Mouse (Mus musculus) cerebellum, adult 11-12 months (tissue): Measurements from ENCODE around the gene Fam83e.

ENCODE experiments used
- DNase-seq: peaks from one replicate; pipeline ENCODE4 v3.0.0; 2022

The Fam83e gene

DNA sequence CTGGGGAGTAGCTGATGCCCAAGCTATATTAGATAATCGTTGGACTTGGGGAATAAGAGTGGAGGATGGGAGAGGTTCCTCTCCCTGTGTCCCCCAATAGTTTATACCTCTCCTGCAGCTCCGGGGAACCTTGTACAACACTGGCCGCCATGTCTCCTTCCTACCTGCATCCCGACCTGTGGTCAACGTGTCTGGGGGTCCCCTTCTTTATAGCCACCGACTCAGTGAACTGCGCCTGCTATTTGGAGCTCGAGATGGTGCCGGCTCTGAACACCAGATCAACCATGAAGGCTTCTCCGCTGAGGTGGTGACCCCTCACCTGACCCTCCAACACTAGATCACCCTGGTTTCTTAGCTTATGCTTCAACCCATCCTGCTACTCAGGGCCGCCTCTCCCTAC is 18.7 kb upstream of the Fam83e start:
- DNase-seq: peak; percentile 64

DNA sequence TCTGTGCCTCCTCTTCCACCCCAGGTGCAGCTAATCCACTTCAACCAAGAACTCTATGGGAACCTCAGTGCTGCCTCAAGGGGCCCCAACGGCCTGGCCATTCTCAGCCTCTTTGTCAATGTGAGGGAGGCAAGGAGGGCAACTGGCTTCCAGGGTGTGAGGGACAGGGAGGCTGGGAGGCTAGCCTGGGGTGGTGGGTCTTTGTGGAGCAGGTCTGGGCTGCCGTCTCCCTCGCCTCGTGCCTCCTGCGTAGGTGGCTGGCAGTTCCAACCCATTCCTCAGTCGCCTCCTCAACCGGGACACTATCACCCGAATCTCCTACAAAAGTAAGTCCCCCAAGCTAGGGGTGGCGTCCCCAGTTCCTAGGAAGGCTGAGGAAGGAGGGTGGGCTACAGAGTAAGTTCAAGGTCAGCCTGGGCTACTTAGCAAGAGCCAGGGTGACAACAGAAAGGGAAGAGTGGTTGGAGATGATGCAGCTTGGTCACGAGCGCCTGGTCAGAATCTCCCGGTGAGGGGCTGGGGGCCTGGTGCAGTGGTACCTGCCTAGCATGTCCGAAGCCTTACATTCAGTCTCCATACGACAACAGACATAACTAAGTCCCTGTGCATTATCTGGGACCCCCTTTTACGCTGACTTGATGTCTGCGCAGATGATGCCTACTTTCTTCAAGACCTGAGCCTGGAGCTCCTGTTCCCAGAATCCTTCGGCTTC is 18.0 kb upstream of the Fam83e start:
- DNase-seq: peak; percentile 72

DNA sequence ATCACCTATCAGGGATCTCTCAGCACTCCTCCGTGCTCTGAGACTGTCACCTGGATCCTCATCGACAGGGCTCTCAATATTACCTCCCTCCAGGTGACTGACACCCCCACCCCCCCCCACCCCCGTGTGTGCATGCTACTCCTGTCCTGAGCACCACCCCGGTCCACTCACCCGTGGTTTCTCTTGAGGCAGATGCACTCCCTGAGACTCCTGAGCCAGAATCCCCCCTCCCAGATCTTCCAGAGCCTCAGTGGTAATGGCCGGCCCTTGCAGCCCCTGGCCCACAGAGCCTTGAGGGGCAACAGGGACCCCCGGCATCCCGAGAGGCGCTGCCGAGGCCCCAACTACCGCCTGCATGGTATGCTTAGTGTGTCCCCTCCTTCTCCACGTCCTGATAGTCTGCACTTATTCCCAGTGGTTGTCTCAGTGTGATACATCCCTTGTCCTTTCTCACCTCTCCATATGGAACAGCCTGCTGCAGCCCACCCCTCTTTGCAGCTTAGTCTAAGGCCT is 17.4 kb upstream of the Fam83e start:
- peak; percentile 85 for DNase-seq

DNA sequence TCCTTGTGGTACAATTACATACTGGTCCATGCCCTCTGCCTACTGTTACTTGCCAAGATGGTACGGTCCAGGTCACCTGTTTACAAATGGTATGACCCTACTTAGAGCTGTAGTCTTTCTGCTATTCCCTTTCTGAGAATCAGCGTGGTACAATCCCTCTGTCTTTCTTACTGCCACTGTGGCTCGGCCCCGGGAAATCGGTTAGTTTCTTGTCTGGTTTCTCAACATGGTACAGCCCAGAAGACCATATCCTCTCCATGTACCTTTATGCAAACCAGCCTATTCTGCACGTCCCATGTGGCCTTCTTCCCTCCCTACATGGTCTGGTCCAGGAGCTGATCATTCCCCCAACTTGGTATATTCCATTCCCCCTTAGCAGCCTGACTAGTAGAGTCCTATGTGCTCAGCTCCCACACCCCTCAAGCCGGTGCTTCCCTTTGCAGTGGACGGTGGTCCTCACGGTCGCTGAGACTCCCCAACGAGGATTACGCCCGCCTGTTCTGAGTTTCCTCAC is 16.9 kb upstream of the Fam83e start:
- peak; percentile 93 for DNase-seq

DNA sequence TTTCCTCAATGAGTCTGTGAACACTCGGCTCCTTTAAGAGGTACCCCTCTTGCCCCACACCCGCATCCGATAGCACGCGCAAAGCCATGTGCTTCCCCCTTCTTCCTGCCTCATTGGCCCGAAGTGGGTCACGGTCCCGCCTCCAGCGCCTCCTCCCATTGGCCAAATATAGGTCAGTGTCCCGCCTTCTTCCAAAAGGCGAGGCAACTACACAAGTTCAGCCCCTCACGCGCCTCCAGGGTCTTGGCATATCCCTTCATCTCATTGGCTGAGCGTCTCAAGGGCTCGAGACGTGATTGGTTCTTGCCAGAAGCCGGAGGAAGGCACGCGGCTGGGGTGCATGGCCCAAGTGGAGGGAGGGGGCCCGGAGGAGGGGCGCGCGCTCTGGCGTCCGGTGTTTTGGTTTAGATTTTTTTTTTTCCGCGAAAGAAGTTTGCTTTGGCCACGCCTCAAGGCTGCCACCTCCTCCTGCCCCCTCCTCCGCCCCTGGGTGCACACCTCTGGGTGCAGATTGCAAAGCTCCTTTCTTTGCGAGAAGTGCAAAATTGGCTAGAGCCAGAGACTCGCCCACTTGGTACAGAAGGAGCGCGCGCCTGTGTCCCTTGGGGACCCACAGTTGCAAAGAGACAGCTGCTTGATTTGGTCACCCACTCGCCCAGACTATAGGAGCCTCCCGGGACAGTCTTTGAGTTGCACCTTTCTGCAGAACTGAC is 16.1 kb upstream of the Fam83e start, which contains the start of gene Dbp:
TSS of gene Dbp (plus strand) at position 359 of the 713 bp plus-strand sequence.
- peak; percentile 100 for DNase-seq

DNA sequence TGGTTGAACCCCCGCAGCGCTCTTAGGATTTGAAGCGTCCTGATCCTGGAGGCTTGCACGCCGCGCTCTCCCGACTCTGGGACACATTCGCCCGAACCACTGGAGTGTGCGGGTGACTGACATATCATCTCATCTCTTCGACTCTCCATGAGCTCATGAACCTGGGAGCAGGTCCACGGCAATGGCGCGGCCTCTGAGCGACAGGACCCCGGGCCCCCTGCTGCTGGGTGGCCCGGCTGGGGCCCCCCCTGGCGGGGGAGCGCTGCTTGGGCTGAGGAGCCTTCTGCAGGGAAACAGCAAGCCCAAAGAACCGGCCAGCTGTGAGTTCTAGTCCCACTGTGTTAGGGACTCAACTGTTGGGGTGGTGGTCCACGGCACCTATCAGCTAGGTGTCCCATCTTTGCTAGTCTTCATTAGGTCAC is 15.6 kb upstream of the Fam83e start:
- no peak for DNase-seq

DNA sequence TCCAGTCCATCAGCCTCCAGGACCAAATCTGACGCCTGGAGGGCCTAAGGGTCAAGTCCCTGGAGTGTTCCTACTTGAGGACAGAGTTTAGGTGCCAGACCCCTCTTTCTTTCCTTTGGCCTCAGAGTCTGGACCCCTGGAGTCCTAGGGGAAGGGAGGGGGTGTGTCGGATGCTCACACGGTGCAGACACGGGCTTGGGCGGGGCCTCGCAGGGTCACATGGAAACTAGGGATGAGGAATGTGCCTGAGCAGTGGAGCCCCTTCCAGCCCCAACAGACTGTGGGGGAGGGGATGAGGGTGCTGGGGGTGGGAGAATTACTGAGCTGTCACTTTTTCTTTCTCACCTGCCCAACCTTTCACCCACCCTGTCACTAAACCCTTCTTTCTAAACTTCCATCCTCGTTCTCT is 15.1 kb upstream of the Fam83e start:
- peak; percentile 94 for DNase-seq

DNA sequence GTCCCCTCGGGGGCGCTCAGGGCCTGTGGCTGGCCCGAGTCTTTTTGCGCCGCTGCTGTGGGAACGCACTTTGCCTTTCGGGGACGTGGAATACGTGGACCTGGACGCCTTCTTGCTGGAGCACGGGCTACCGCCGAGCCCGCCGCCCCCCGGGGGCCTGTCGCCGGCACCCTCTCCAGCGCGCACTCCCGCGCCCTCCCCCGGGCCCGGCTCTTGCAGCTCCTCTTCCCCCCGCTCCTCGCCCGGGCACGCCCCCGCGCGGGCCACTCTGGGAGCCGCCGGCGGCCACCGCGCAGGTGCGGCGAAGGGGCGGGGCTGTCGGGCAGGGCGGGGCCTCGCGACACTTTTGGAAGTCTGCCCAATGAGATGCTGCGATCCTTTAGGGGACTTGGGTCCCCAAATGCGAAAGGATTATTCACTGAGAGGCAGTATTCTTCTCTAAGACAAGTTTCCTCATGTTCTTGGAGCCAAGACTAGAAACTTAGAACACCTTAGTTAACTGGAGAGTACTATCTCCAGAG is 14.2 kb upstream of the Fam83e start:
- peak; percentile 94 for DNase-seq

DNA sequence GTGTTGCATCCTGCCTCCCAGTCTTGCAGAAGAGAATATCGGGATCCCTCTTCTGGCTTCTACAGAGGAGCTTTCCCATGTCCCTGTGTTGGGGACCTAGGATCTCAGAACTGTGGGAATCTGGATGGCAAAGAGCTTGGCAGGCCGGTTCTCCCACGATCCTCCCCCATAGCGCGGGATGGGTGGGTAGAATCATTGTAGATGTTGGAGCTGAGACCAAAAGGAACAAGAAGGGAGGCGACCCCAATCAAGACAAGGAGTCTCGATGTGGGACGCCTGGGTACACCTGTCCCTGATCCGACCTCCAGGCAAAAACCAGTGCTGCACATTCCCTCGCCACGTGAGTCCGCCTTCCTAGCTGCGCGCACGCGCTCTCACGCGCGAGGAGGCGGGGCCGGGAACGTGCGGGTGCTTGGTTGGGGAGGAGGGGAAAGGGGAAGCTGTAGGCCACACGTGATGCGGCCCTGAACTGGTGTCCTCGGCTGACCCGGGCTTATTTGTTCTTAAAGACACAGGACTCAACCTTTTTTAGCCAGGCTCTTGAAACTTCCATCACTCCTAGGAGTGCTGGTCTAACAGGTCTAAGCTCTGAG is 13.5 kb upstream of the Fam83e start:
- DNase-seq: peak; percentile 98

DNA sequence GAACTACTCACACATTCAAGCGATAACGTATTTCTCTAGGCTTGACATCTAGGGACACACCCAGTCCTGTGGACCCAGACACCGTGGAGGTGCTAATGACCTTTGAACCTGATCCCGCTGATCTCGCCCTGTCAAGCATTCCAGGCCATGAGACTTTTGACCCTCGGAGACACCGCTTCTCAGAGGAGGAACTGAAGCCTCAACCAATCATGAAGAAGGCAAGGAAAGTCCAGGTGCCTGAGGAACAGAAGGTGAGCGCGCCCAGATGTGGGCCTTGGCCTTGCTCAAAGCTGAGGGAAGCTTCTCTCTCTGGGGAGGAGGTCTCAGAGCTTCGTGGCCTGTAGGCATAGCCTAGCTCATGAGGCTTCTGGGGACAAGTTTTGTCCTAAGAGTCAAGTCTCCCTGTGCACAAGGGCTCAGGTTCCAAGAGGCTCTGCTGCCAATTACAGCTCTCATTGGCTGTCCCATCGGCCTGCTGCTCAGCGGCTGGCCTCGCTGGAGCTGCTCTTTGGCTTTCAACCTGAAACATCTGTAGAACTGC is 12.7 kb upstream of the Fam83e start:
- peak; percentile 74 for DNase-seq

DNA sequence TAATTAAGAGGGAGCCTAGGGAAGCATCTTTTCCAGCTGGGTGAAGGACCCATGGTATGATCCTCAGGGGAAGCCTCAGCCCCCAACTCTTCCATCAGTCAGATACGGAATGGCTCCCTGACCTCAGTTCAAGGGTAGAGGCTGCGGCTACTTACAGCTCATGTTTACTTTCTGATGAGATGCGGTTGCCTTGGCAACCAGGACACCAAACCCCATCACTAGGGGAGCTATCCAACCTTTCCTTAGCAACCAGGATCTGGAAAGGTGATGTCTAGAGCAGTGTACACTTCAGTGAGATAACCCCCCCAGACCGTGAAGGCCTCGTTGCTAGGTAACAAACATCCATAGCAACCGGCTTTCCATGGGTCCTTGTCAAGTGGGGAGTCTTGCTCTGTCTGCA is 12.0 kb upstream of the Fam83e start:
- peak; percentile 63 for DNase-seq

DNA sequence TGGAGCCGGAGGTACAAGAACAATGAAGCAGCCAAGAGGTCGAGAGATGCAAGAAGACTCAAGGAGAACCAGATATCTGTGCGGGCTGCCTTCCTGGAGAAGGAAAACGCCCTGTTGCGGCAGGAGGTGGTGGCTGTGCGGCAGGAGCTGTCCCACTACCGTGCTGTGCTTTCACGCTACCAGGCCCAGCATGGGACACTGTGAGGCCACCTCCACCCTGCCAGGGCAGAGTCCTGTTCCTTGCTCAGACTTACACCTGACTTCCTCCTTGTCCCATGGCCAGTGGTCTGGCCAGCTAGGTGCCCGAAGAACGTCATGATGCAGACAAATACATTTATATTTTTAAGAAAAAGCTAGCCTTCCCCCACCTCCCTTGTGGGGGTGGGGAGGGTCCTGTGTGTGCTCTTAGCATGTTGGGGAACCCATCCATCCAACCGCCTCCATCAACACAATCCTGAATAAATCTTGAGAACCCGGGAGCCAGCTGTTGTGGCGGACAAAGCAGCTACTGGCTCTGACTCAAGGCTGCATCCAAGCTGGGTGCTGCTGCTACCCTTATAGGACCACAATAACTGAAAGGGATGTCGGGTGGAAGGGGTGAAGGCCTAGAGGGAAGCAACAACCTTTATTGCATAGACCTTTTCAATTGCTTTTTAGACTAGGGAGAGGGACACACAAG is 11.2 kb upstream of the Fam83e start:
- peak; percentile 63 for DNase-seq

DNA sequence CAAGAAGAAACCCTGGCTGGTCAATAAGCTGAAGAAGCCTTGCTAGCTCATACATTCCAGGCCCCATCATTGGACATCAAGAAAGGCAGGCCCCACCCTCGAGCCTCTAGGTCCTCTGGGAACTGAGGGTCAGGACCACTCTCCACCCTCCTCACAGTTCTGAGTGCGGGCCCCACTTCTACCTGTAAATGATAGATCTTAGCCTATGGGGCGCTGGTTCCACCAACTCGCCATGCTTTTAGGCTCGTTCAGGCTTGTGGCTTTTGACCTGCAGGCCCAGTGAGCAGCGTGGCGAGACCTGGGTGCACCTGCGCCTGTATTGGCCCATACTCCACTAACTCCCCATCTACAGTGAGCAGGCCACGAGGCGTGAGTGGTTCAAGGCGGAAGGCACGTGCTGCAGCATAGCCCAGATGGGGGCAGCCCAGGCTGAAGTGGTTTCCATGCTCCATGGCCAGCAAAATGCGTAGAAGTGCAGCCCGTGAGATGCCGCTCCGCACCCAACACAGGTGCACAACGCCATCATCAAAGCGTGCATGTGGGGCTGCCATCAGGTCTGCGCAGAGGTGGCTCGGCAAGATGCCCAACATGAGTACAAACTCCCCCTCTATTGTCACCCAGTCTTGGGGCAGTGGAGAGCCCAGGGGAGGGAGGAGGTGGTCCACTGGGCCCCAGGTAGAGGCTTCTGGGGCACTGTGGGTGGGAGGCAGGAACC is 10.4 kb upstream of the Fam83e start:
- peak; percentile 70 for DNase-seq

DNA sequence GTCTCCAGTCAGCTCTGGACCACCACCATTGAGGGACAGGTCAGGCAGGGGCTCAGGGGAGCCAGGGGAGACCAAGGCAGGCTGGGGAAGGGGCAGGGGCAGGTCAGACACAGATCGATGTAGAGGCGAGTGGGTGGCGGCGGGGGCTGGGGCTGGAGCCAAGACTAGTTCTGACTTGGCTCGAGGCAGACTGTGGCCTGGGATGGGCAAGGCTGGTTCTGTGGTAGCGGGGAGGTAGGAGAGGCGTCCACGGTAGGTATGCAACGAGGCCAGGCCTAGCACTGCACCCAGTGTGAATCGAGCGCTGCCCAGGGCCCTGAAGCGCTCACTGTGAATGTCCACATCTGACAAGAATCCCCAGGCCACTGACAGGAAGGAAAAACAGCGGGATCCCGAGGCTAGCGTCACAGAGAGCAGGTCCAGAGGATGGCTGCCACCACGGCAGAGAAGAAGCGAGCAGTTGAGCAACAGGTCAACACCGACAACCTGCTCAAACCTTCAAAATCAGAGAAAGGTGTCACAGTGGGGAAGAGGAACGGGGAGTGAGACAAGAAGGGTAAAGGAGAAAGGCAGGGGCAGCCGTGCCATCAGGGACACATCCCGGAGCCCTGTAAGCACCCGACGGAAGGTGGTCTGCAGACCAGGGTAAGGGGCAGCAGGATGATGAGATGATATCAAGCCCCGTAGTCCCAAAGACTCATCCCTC is 9.5 kb upstream of the Fam83e start:
- peak; percentile 55 for DNase-seq

DNA sequence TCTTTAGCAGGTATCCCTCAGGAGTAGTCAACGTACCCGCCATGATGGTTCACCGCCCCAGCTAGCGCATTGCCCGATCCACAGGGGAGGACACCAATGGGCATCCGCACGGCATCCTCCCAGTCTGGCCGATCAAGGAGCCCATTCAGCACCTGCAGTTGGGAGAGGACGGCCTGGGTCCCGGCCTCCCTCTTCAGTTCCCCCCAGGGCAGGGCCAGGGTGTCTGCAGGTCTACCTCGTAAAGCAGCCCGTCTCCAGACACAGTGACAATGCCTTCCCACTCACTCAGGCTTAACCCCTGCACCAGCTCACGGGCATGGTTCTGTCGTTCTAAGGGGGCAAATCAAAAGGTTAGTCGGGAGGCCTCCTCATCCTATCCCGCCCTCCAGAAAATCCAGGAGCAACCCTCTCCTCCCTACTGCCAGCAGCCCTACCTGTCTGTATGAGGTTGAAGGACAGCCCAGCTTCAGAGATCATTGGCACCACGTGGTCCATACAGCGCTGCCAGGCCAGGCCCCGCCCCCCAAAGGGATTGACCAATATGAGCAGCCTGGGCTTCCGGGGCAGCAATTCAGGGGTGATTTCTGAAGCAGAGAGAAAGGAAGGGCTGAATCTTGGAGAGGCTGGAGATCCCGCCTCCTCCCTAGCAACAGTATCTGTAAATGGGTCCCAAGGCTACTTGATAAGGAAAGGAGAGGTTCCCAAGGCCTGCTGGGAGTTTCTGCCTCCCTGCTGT is 8.8 kb upstream of the Fam83e start:
- DNase-seq: peak; percentile 76

DNA sequence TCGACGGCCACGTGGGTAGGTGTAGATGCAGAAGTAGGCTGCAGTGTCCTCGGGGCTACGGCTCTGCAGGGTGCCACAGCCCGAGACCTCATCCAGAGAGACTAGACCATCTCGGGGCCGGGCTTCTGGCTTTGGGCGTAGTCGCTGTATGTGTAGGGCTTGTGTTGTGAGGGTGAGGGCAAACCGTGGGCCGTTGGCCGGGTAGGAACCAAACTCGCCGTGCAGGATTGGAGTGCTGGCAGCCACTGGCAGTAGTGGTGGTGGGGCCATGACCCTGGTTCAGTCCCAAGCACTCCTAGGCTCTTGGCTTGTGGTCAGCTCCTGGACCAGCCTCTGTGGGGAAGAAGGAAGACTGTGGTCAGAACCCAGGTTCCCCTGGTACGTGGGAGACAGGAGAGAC is 7.6 kb upstream of the Fam83e start:
- DNase-seq: peak; percentile 75

DNA sequence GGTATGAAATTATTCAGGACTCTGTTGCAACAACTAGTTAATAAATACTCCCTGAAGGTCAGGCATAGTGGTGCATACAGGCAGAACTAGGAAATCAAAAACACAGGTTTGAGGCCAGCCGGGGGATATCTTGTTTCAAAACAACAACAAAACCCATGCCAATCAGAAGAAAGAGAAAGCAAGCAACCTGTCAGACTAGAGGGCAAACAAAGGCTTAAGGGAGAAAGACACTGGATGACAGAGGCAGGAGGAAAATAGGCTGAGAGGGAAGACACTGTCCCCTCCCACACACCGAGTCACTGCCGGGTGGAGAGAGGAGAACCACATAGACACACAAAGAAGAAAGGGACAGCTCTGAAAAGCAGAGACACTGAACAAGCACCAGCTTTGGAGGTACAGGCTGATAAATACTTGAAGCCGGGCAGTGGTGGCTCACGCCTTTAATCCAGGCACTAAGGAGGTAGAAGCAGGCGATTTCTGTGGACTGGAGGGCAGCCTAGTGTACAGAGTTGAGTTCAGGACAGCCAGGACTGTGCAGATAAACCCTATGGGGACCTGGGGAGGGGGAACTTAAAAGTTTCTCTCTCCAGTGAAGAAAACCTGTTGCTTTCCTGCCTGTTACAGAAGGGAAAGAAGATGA is 7.0 kb upstream of the Fam83e start:
- peak; percentile 28 for DNase-seq

DNA sequence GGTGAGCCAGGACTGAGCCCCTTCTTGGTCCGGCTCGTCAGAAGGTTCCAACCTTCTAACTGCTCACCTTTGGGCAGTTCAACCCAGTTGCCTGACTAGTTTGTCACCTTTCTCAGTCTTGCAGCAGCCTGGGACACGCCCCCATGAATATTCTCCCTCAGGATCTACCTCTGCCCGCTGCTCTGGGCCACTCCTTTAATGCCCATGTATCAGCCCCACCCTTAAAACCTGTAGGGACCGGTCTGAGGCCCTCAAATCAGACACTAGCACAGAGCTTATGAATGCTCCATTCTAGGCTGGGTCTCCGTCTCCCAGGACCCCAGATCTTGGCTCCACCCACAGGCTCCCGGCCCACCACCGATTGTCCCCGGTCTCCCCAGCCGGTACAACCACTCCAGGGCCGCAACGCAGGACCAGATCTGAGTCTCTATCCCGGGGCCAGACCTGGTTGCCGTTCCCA is 6.4 kb upstream of the Fam83e start:
- DNase-seq: no peak

DNA sequence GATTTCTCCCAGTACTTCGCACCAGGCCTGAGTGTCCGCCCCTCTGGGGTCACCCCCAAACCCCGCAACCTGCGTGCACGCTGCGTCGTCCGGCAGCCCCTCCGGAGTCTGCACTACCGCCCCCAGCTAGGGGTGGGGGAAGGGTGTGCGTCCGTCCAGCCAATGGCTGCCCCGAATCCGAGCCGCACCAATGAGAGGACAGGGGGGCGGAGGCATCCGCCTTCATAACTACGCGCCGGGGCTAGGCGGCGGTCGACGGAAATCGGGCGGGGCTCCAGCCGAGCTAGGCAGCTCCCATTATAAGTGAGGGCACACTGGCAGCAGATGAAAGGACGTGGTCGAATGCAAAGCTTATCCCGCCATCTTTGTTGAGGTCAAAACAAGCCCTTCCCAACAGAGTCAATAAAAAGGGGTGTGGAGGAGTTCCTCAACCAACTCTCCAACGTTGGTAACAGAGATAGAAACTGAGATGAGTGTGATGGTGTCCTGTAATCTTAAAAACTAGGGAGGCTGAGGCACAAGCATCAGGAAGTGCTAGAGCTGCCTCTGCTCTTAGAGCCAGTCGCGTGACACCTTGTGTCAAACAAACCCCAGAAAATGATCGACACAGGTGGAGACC is 5.8 kb upstream of the Fam83e start, which contains the start of gene Rpl18:
TSS of gene Rpl18 (plus strand) at position 368 of the 619 bp plus-strand sequence.
- peak; percentile 99 for DNase-seq
